ENCODE assay signal across 20 mouse cellular contexts in the genomic region with DNA sequence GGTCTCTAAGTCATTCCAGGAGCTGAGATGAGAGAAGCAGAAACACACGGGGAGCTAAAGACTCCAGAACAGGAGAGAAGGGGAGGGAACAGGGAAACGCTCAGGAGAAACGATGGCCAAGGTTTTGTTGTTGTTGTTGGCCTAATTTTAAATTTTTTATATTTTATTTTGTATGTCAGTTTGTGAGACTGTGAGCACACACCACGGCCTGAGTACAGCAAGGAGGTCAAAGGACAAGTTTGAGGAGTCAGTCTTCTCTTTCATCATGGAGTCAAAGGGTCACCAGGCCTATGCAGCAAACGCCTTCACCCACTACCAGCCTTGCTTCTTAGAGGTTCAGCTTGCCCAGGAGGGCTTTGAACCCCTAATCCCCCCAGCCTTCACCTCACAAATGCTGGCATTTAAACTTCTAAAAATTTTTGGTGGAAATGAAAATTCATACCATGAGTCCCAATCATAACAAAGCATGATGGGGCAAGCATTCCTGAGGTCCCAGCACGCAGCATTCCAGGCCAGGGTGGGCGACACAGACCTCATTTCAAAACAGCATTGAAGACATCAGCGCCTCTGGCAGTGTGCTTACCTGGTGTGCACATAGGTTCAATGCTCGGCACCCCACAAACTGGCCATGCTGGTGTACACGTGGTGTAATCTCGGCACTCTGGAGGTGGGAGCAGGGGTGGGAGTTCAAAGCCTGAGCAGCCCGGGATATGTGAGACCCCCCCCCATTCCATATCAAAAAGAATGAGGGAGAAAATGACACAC. TPM values are rescaled to one million over a fixed set of nuclear protein-coding genes. Genes with fewer than 3 reads are reported as not detected.
DNase-seq lines count a peak whose midpoint lies in the region; ATAC-seq and TF ChIP-seq lines count a peak whose summit lies in the region.
"Had no signal": no experiment of that assay in that cellular context is flagged by ENCODE, and none has a peak within 500 bp of the region (broad histone marks: within the 10 kb centered on the region; RNA-seq: fewer than 3 reads in every experiment).

No protein-coding gene starts in this region.

- H3K4me3 ChIP-seq in heart, embryonic 10.5 days: no peak overlapping the region
- H3K4me3 ChIP-seq in limb, embryonic 14.5 days (replicated peaks; ENCODE audit: low read length): no peak overlapping the region
- no peak overlapping the region for H3K4me3 ChIP-seq in cerebellum, adult 2 months (replicated peaks; ENCODE audit: insufficient read depth, low read depth, low read length)
- H3K4me3 ChIP-seq: forebrain, embryonic 13.5 days; heart, embryonic 15.5 days; hindbrain, embryonic 12.5 days had no signal

- H3K4me1 ChIP-seq in heart, embryonic 10.5 days: peaks cover 67% of the 10 kb centered on the region
- H3K4me1 ChIP-seq in limb, embryonic 14.5 days (ENCODE audit: control insufficient read depth, insufficient read depth, low read length): peaks cover 88% of the 10 kb centered on the region
- peaks cover 37% of the 10 kb centered on the region for H3K4me1 ChIP-seq in cerebellum, adult 2 months (ENCODE audit: control insufficient read depth, insufficient read depth, low read length)

- WGBS in heart, embryonic 10.5 days: 82% methylated on average over 12 of the region's 12 CpGs
- WGBS in limb, embryonic 14.5 days: 65% methylated on average over 12 of the region's 12 CpGs
- WGBS in cerebellum, adult 2 months: 94% methylated on average over 12 of the region's 12 CpGs

- H3K9ac ChIP-seq in limb, embryonic 14.5 days (ENCODE audit: low read depth, low read length, severe bottlenecking): no peak overlapping the region
- H3K9ac ChIP-seq: forebrain, embryonic 13.5 days; forebrain, postnatal 0 days; hindbrain, embryonic 12.5 days had no signal

- no peak for ATAC-seq in limb, embryonic 14.5 days (ENCODE audit: low FRiP score, low read depth)
- ATAC-seq: forebrain, embryonic 13.5 days; forebrain, postnatal 0 days; hindbrain, postnatal 0 days had no signal

- TF ChIP-seq POLR2A in limb, embryonic 14.5 days (IDR thresholded peaks at IDR 0.05; ENCODE audit: borderline replicate concordance, extremely low read depth, insufficient read depth, insufficient read length): no peak
- TF ChIP-seq POLR2A in cerebellum, adult 2 months (IDR thresholded peaks at IDR 0.05; ENCODE audit: borderline replicate concordance, insufficient read depth, low read length): no peak

- no peaks in the 10 kb centered on the region for H3K36me3 ChIP-seq in heart, embryonic 10.5 days
- H3K36me3 ChIP-seq in limb, embryonic 14.5 days (ENCODE audit: control insufficient read depth, insufficient read depth, low read length): no peaks in the 10 kb centered on the region
- H3K36me3 ChIP-seq: heart, embryonic 15.5 days; hindbrain, embryonic 12.5 days had no signal

- no peaks in the 10 kb centered on the region for H3K9me3 ChIP-seq in heart, embryonic 10.5 days
- H3K9me3 ChIP-seq in limb, embryonic 14.5 days (ENCODE audit: control insufficient read depth, low read length): no peaks in the 10 kb centered on the region
- H3K9me3 ChIP-seq: forebrain, embryonic 13.5 days; heart, embryonic 15.5 days; hindbrain, embryonic 12.5 days had no signal

- H3K27ac ChIP-seq in heart, embryonic 10.5 days: peak overlapping the region; percentile 53; the same call in 1 of the 2 replicates
- peak overlapping the region; percentile 10; the same call in 1 of the 2 replicates for H3K27ac ChIP-seq in limb, embryonic 14.5 days (replicated peaks; ENCODE audit: low read depth, low read length)
- H3K27ac ChIP-seq in cerebellum, adult 2 months (ENCODE audit: insufficient read depth, low read length): no peak overlapping the region
- H3K27ac ChIP-seq: forebrain, embryonic 13.5 days; hindbrain, embryonic 12.5 days; hindbrain, postnatal 0 days had no signal

- TF ChIP-seq CTCF in cerebellum, adult 2 months (IDR thresholded peaks at IDR 0.05; ENCODE audit: borderline replicate concordance, insufficient read depth, low read depth, low read length): no peak

- intact Hi-C loops in heart, postnatal 25 days (cut with DNase I): no loop called here

- DNase-seq in heart, embryonic 10.5 days (ENCODE audit: low spot score): no peak
- DNase-seq in heart, postnatal 25 days (ENCODE audit: low spot score): no peak
- DNase-seq in Muller cell, postnatal 12 days (ENCODE audit: inconsistent ontology term): peak; percentile 45
- DNase-seq in adipocyte (ENCODE audit: low spot score): peak; percentile 50
- DNase-seq in limb, embryonic 14.5 days (ENCODE audit: low spot score): no peak
- no peak for DNase-seq in cerebellum, adult 2 months
- DNase-seq in thymus, adult 18-20 months: no peak
- DNase-seq: adrenal gland, postnatal 14 days; cerebellum, adult 8-10 months; cerebellum, postnatal 14 days; forebrain, postnatal 0 days; gastrocnemius, postnatal 25 days; heart, adult 18-20 months; heart, postnatal 36 days; kidney, adult 11 months had no signal

- no peaks in the 10 kb centered on the region for H3K27me3 ChIP-seq in heart, embryonic 10.5 days (ENCODE audit: insufficient read depth, poor library complexity, severe bottlenecking)
- H3K27me3 ChIP-seq in limb, embryonic 14.5 days (ENCODE audit: control insufficient read depth, insufficient read depth, low read length): no peaks in the 10 kb centered on the region
- H3K27me3 ChIP-seq in cerebellum, adult 2 months (ENCODE audit: control insufficient read depth, insufficient read depth, low read length): no peaks in the 10 kb centered on the region
- H3K27me3 ChIP-seq: forebrain, embryonic 13.5 days; heart, embryonic 15.5 days; hindbrain, embryonic 12.5 days had no signal

- no peak overlapping the region for H3K4me2 ChIP-seq in limb, embryonic 14.5 days (replicated peaks; ENCODE audit: low read depth, low read length, severe bottlenecking)
- H3K4me2 ChIP-seq: forebrain, embryonic 13.5 days; heart, embryonic 11.5 days; heart, embryonic 15.5 days; hindbrain, embryonic 12.5 days had no signal

RNA-seq across cellular contexts. Expression of a gene that starts 53.1 kb away (rescaled TPM):
- polyA plus RNA-seq in heart, embryonic 10.5 days (2016; fragmentation: Nextera tagmentation; extraction: Ambion mirVana): 3.6 and 4.6 TPM in 2 replicates
- total RNA-seq in heart, postnatal 25 days (2021): 1 to 10 TPM; 1.1 to 1.3 TPM
- polyA plus RNA-seq in limb, embryonic 14.5 days (2012; rRNA removed): 6.5 and 7.9 TPM in 2 replicates
- 4.5 and 4.7 TPM in 2 replicates for polyA plus RNA-seq in limb, embryonic 14.5 days (2014; fragmentation: Nextera tagmentation; extraction: Ambion mirVana)
- polyA plus RNA-seq in cerebellum, adult 2 months (2012; rRNA removed): 15.6 and 18.7 TPM in 2 replicates

RNA-seq across cellular contexts. Expression of a gene that starts 53.3 kb away (rescaled TPM):
- polyA plus RNA-seq in heart, embryonic 10.5 days (2016; fragmentation: Nextera tagmentation; extraction: Ambion mirVana): 144 and 165 TPM in 2 replicates
- total RNA-seq in heart, postnatal 25 days (2021): 10 to 100 TPM; 66.1 to 68.7 TPM
- polyA plus RNA-seq in limb, embryonic 14.5 days (2012; rRNA removed): 121 and 129 TPM in 2 replicates
- polyA plus RNA-seq in limb, embryonic 14.5 days (2014; fragmentation: Nextera tagmentation; extraction: Ambion mirVana): 173 and 175 TPM in 2 replicates
- polyA plus RNA-seq in cerebellum, adult 2 months (2012; rRNA removed): 102 and 104 TPM in 2 replicates

Comparison
In these comparisons a context has a peak if more than half of its experiments do, and no peak if none do; other contexts are left out.
1. DNase-seq: peak in Muller cell, postnatal 12 days (single experiment) and adipocyte (single experiment); none in heart, embryonic 10.5 days (single experiment), heart, postnatal 25 days (single experiment), limb, embryonic 14.5 days (single experiment), cerebellum, adult 2 months (0 of 2) and thymus, adult 18-20 months (0 of 2).